Mouse (Mus musculus) thymus, adult 2 months (tissue): Measurements from ENCODE around the gene Slc22a20. TPM values are rescaled to one million over a fixed set of nuclear protein-coding genes. Genes with fewer than 3 reads are reported as not detected.

Source experiments
- DNase-seq: peaks from one replicate; pipeline ENCODE4 v3.0.0; 2021
- H3K27ac ChIP-seq: fragments of 200-500 bp; 2 replicates; pipeline ENCODE4 v1.5.1; 2012; ENCODE audit warnings: low read length, control low read depth; ENCODE audit not compliant: control insufficient read depth, insufficient read depth
- H3K27me3 ChIP-seq: fragments of 200-500 bp; 2 replicates; pipeline ENCODE4 v1.6.1; 2012; ENCODE audit warnings: mild to moderate bottlenecking, low read length, moderate library complexity, mixed read lengths; ENCODE audit not compliant: control insufficient read depth, insufficient read depth
- H3K36me3 ChIP-seq: fragments of 200-500 bp; 2 replicates; pipeline ENCODE4 v1.6.1; 2012; ENCODE audit warnings: mild to moderate bottlenecking, low read length, moderate library complexity; ENCODE audit not compliant: control insufficient read depth, insufficient read depth
- H3K4me1 ChIP-seq: fragments of 200-500 bp; replicated peaks from 2 replicates; pipeline ENCODE4 v1.6.1; 2012; ENCODE audit warnings: low read length; ENCODE audit not compliant: control insufficient read depth, insufficient read depth
- H3K4me3 ChIP-seq: fragments of 200-500 bp; 2 replicates; pipeline ENCODE4 v1.5.1; 2012; ENCODE audit warnings: mild to moderate bottlenecking, low read length, control low read depth, moderate library complexity; ENCODE audit not compliant: control insufficient read depth, insufficient read depth
- CTCF ChIP-seq: fragments of 200-500 bp; IDR thresholded peaks from 2 replicates; pipeline ENCODE4 v1.5.1; 2012; ENCODE audit warnings: mild to moderate bottlenecking, control low read depth, low read length, moderate library complexity, borderline replicate concordance; ENCODE audit not compliant: control insufficient read depth, poor library complexity, insufficient read depth; ENCODE audit errors: extremely low read depth
- POLR2A ChIP-seq: fragments of 200-500 bp; IDR thresholded peaks from 2 replicates; pipeline ENCODE4 v1.6.1; 2012; ENCODE audit warnings: mild to moderate bottlenecking, low read length, control low read depth, moderate library complexity; ENCODE audit not compliant: control insufficient read depth, poor library complexity, insufficient read depth; ENCODE audit errors: extremely low read depth
- WGBS: fragments of 180-500 bp; shearing (Covaris S2); methylation state at CpG from one replicate; pipeline ENCODE4 v1.1.7; 2018; 5-methylcytosine and 5-hydroxymethylcytosine counted together
- polyA plus RNA-seq: library from polyadenylated mRNA; depleted of rRNA; stranded (reverse); fragments of >200 nt; gene quantifications from 2 replicates; pipeline ENCODE4 v1.2.3, GENCODE M21; 2012

The Slc22a20 gene
- polyA plus RNA-seq, 1 experiment = 0.20 TPM

DNA sequence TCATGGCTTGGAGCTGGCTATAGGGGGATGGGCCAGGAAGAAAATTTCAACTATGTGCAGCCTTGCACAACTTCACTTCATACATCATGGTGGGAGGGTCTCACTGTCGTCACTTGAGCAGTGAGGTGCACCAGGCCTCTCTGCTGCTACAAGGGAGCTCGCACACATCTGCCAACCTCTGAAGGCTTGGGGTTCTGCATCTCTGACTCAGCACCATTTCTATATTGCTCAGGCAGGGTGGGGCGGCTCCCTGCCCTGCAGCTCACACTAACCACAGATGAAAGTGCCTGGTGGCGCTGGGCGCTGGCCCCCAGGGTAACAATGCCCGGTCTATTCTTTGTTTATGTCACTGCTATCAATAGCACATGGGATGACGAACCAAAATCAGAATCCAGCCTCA is 40.9 kb downstream of the Slc22a20 start:
- 90% methylated on average over 7 of the region's 7 CpGs for WGBS
- Histone ChIP-seq H3K4me3 (no peak overlapping the region), H3K36me3 (peaks cover 21% of the 10 kb centered on the region), H3K4me1 (0 out of 2 replicates have a peak, but pooled peaks cover 2% of the 10 kb centered on the region), H3K27ac (no peak overlapping the region), H3K27me3 (no peaks in the 10 kb centered on the region)
- DNase-seq = no peak
- TF ChIP-seq POLR2A = no peak
- TF ChIP-seq CTCF = no peak

DNA sequence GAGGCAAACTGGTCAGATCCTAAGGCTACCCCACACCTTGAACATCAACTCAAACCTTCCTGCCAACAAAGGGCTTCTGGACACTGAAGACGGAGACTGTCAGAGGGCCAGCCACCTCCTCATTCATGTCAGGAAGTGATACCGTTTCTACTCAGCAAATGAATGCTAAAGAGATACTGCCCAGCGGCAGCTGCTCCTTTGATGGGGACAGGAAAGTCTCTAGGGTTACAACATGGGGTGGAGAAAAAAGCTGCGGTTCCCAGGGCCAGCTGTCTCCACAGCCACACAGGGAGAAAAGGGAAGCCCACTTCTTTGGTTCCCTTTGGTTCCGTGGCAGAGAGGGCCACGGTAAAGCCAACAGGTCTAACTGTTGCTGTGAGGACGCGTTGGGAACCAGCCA is 41.8 kb downstream of the Slc22a20 start:
- Histone ChIP-seq H3K27me3 (no peaks in the 10 kb centered on the region), H3K4me3 (no peak overlapping the region), H3K27ac (no peak overlapping the region), H3K36me3 (peaks cover 17% of the 10 kb centered on the region), H3K4me1 (0 out of 2 replicates have a peak, but pooled peaks cover 2% of the 10 kb centered on the region)
- 78% methylated on average over 8 of the region's 8 CpGs for WGBS
- TF ChIP-seq POLR2A (no peak), CTCF (no peak)
- DNase-seq = no peak

DNA sequence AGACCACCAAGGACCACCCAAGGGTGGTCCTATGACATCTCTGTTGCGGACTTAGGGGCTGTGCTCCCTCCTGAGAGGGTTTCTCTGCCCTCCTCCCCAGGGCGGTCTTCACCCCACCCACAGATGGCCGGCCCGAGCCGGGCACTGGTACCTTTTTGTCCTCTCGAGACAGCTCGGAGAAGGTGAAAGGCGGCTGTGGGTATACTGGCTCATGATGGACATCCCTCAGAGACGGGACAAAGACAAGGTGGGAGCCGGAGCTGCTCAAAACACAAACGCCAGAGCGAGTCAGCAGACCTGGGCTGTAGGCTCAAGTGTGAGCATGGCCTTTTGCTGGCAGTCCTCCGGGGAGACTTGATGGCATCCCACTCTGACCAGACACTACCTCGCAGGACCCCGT is 42.5 kb downstream of the Slc22a20 start:
- 95% methylated on average over 15 of the region's 15 CpGs for WGBS

GRCm38 (mm10) chr19:5942581-5942980 is 43.4 kb downstream of the Slc22a20 start:
- 95% methylated on average over 7 of the region's 7 CpGs for WGBS
- H3K4me1 ChIP-seq = 0 out of 2 replicates have a peak, but pooled peaks cover 2% of the 10 kb centered on the region
- TF ChIP-seq POLR2A (no peak), CTCF (no peak)
- no peak overlapping the region for H3K27ac ChIP-seq
- peaks cover 12% of the 10 kb centered on the region for H3K36me3 ChIP-seq
- H3K4me3 ChIP-seq = no peak overlapping the region
- no peak for DNase-seq
- no peaks in the 10 kb centered on the region for H3K27me3 ChIP-seq

More for the DNA sequence above, 42.5 kb downstream of the Slc22a20 start:
- Histone ChIP-seq H3K36me3 (peaks cover 14% of the 10 kb centered on the region), H3K4me1 (0 out of 2 replicates have a peak, but pooled peaks cover 2% of the 10 kb centered on the region), H3K4me3 (no peak overlapping the region), H3K27ac (no peak overlapping the region), H3K27me3 (no peaks in the 10 kb centered on the region)
- DNase-seq = no peak
- no peak for TF ChIP-seq POLR2A

GRCm38 (mm10) chr19:5940656-5941055 is 45.3 kb downstream of the Slc22a20 start:
- WGBS = 96% methylated on average over 10 of the region's 10 CpGs
- Histone ChIP-seq H3K36me3 (peaks cover 11% of the 10 kb centered on the region), H3K27ac (no peak overlapping the region), H3K4me1 (0 out of 2 replicates have a peak, but pooled peaks cover 2% of the 10 kb centered on the region), H3K4me3 (no peak overlapping the region), H3K27me3 (no peaks in the 10 kb centered on the region)
- DNase-seq = no peak
- no peak for TF ChIP-seq POLR2A
- no peak for TF ChIP-seq CTCF

- H3K27me3 ChIP-seq = no peaks in the 10 kb centered on the region
- no peak overlapping the region for H3K27ac ChIP-seq
- TF ChIP-seq POLR2A (no peak), CTCF (no peak)
- H3K36me3 ChIP-seq = peaks cover 11% of the 10 kb centered on the region
- no peak overlapping the region for H3K4me3 ChIP-seq
- DNase-seq = no peak
- WGBS = 94% methylated on average over 4 of the region's 4 CpGs
- 0 out of 2 replicates have a peak, but pooled peaks cover 2% of the 10 kb centered on the region for H3K4me1 ChIP-seq
These were observed 45.8 kb downstream of the Slc22a20 start for GRCm38 (mm10) chr19:5940173-5940572.

- 97% methylated on average over 5 of the region's 5 CpGs for WGBS
- peaks cover 11% of the 10 kb centered on the region for H3K36me3 ChIP-seq
These were observed 46.2 kb downstream of the Slc22a20 start for GRCm38 (mm10) chr19:5939715-5940114.

More at GRCm38 (mm10) chr19:5939715-5940114, 46.2 kb downstream of the Slc22a20 start:
- H3K4me3 ChIP-seq = no peak overlapping the region
- H3K4me1 ChIP-seq = no peaks in the 10 kb centered on the region
- DNase-seq = no peak
- H3K27me3 ChIP-seq = no peaks in the 10 kb centered on the region
- H3K27ac ChIP-seq = no peak overlapping the region
- no peak for TF ChIP-seq POLR2A
- TF ChIP-seq CTCF = no peak
